Mouse (Mus musculus) heart, postnatal 14 days (tissue): ENCODE results near the gene Ppm1n. TPM values are rescaled to one million over a fixed set of nuclear protein-coding genes. Genes with fewer than 3 reads are reported as not detected.

Experiments used
- DNase-seq, 2 experiments: peaks; one replicate each; pipeline ENCODE4 v3.0.0; 2021 to 2022
- intact Hi-C: fragments of 180-260 bp; cut with DNase I; formaldehyde crosslinking; loops from one replicate; pipeline ENCODE4 v1.15.1; 2025
- total RNA-seq, 2 experiments: library from RNA; stranded (reverse); gene quantifications; 2 replicates each; pipeline ENCODE4 v1.2.3; 2021

Gene Ppm1n
- total RNA-seq, 2 experiments from 2014 or later, result not detected

DNA sequence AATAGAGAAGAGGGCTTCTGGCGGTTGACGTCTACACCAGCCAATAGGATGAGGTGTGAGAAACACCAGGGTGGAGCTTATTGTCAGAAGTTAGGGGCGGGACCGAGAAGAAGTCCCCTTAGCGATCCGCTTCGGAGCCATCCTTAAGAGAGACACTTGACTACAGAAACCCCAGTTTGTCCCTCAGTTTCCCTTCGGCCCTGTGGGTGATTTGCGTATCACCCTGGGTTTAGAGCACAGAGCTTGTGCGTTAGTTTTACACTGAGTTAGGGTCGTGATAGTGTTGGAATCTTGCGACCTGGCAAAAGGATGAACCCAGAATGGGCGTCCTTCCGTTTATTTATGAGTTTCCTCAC, 51.1 kb downstream of the Ppm1n start:
- intact Hi-C loops, result no loop called here
- DNase-seq, result no peak

DNA sequence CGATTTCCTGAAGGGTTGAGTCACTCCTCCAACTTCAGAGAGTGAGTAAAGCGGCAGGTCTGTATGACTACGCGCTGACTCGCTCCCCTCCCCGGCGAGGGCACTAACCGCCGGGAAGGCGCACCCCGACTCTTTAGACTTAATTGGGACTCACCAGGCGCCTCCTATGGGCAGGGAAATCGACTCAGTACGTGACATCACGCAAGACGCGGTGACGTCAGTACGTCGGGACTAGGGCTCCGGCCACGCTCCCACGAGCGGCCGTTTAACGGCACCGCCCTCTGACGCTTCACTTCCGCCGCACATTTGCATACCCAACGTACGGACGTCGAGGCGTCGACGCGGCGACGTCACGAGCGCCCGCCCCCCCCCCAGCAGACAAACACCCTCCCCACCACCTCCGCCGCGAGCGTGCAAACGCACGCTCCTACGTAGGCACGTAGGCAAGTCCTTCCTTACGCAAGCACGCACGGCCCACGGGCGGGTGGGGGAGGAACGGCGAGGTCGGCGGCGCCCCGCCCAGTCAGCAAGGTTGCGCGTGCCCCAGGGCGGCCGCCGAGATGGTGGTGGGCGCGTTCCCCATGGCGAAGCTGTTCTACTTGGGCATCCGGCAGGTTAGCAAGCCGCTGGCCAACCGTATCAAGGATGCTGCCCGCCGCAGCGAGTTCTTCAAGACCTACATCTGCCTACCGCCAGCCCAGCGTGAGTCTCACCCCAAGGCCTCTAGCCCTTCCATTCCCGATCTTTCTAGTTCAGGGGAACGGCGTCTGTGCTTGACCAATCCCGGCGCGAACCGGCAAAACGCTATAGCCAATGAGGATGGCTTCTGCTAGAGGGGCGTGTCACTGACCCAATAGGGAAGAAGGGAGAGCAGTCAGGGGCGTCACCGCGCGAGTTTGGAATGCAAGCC, 51.7 kb downstream of the Ppm1n start, which contains the start of gene Opa3:
Opa3 (plus strand) TSS at position 452 of the 910 bp plus-strand sequence.
- intact Hi-C loops, result no loop called here
- DNase-seq, result peak; percentile 98 to 99

DNA sequence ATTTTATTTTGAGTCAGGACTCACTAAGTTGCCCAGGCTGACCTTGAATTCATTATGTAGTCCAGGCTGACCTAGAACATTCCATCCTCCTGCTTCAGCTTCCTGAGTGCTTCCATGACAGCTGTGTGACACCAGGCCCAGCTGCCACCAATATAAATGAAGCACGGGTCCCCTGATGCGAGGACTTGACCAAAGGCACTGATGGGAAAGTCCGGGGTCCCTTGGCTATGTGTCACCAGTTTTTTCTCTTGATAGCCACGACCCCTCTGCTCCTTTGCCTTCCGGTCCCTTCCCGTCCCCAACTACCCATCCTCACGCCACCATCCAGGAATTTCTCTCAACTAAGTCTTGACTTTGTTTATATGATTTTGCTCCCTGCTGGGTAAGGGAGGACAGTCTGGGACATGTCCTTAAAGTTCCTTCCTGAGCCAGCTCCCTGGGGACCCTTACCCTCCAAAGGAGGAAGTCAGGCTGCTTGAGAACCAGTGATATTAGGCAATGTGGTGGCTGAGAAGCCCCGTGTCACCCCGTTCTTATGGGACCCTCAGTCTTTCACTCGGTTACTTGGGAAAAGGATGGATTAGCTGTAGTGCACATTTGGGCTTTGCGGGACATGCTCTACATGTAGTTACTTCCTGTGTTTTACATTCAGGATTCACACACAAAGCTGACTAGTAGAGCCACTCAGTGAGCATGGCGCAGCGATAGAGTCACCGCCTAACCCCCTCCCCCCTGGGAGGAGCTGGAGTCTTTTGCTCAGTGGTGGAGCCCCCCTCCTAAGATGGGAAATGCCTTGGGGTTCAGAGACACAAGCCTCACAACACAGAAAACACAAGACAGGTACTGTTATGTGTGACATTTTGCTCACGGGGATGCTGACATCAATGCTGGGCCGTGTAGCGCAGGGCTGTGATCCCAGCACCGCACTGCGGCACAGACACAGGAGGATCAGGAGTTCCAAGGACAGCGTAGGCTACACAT, 52.8 kb downstream of the Ppm1n start:
- intact Hi-C loops, result no loop called here
- peak; percentile 40 to 49 for DNase-seq

Other genes starting within 250 kb of the Ppm1n start
- gene Rsph6a, start 225.4 kb downstream of the Ppm1n start, total RNA-seq, result not detected
- gene Dmwd, start 203.8 kb downstream of the Ppm1n start, total RNA-seq, result 10 to 100 TPM; 42.1 to 45.1 TPM
- gene Dmpk, start 196.2 kb downstream of the Ppm1n start, total RNA-seq, result 100 to 1,000 TPM; 473 to 516 TPM
- 1 to 10 TPM; 9.0 to 9.1 TPM for gene Six5, start 185.5 kb downstream of the Ppm1n start, total RNA-seq
- under 1 TPM in 1 of 2 experiments, not detected in 1; 0.12 TPM for gene Gm4969, start 161.7 kb downstream of the Ppm1n start, total RNA-seq
- 1 to 10 TPM; 5.7 to 6.6 TPM for gene Fbxo46, start 160.2 kb downstream of the Ppm1n start, total RNA-seq
- gene Qpctl, start 130.8 kb downstream of the Ppm1n start, total RNA-seq, result 1 to 10 TPM; 5.9 to 6.1 TPM
- gene Snrpd2, start 130.3 kb downstream of the Ppm1n start, total RNA-seq, result 10 to 100 TPM; 62.8 to 70.8 TPM
- gene Gipr, start 113.9 kb downstream of the Ppm1n start, total RNA-seq, result under 1 TPM; 0.37 to 0.55 TPM
- gene Eml2, start 103.6 kb downstream of the Ppm1n start, total RNA-seq, result 10 to 100 TPM; 37.9 to 43.0 TPM
- 10 to 100 TPM in 1 of 2 experiments, 1 to 10 TPM in 1; 9.9 to 11.2 TPM for gene Gpr4, start 67.5 kb downstream of the Ppm1n start, total RNA-seq
- gene Opa3, start 51.7 kb downstream of the Ppm1n start, total RNA-seq, result 10 to 100 TPM; 54.8 to 58.3 TPM
- gene Vasp, start 8.2 kb downstream of the Ppm1n start, total RNA-seq, result 10 to 100 TPM; 55.7 to 59.1 TPM
- gene Rtn2, start 2.6 kb upstream of the Ppm1n start, total RNA-seq, result 100 to 1,000 TPM; 106 to 122 TPM
- 1 to 10 TPM in 1 of 2 experiments, under 1 TPM in 1; 0.60 to 1.2 TPM for gene Fosb, start 30.0 kb upstream of the Ppm1n start, total RNA-seq
- gene Ercc1, start 64.7 kb upstream of the Ppm1n start, total RNA-seq, result 10 to 100 TPM; 41.1 to 48.0 TPM
- 1 to 10 TPM; 6.5 to 9.4 TPM for gene Cd3eap, start 79.4 kb upstream of the Ppm1n start, total RNA-seq
- 10 to 100 TPM; 25.0 to 28.4 TPM for gene Ppp1r13l, start 79.7 kb upstream of the Ppm1n start, total RNA-seq
- gene Ercc2, start 101.9 kb upstream of the Ppm1n start, total RNA-seq, result 10 to 100 TPM; 12.4 to 15.7 TPM
- gene Klc3, start 124.0 kb upstream of the Ppm1n start, total RNA-seq, result under 1 TPM; 0.45 to 0.63 TPM
- 1,000 to 10,000 TPM; 3,946 to 4,137 TPM for gene Ckm, start 124.7 kb upstream of the Ppm1n start, total RNA-seq
- gene Mark4, start 178.8 kb upstream of the Ppm1n start, total RNA-seq, result 10 to 100 TPM; 23.3 to 25.0 TPM
- gene Exoc3l2, start 183.3 kb upstream of the Ppm1n start, total RNA-seq, result 1 to 10 TPM in 1 of 2 experiments, under 1 TPM in 1; 0.79 to 1.1 TPM
- gene Bloc1s3, start 228.3 kb upstream of the Ppm1n start, total RNA-seq, result 1 to 10 TPM; 2.0 to 2.2 TPM
- 10 to 100 TPM; 48.9 to 49.6 TPM for gene Trappc6a, start 228.3 kb upstream of the Ppm1n start, total RNA-seq
- not detected for gene Nkpd1, start 237.8 kb upstream of the Ppm1n start, total RNA-seq